Mouse (Mus musculus) myocyte (in vitro differentiated cells): ENCODE data around the gene Mob2.
A peak's percentile ranks its signal among the peaks of the same experiment; 100 is the strongest.

Experiments
- CEBPB ChIP-seq: IDR thresholded peaks from 2 replicates; pipeline ENCODE4 v1.6.1; 2011; ENCODE audit warnings: mild to moderate bottlenecking, moderate library complexity; ENCODE audit not compliant: poor library complexity, insufficient read depth, severe bottlenecking
- E2F4 ChIP-seq: IDR thresholded peaks from one replicate; pipeline ENCODE4 v1.6.1; 2011; ENCODE audit warnings: mild to moderate bottlenecking, control low read depth, moderate library complexity; ENCODE audit not compliant: insufficient read depth
- MAX ChIP-seq: IDR thresholded peaks from one replicate; pipeline ENCODE4 v1.6.1; 2011; ENCODE audit warnings: low read depth, mild to moderate bottlenecking, control low read depth
- MYOD1 ChIP-seq, 3 experiments: IDR thresholded peaks; one replicate each; pipeline ENCODE4 v1.6.1; 2011; ENCODE audit warnings: control low read depth in 2 of 3, low read depth in 2 of 3, mild to moderate bottlenecking in 2 of 3, moderate library complexity in 1 of 3; ENCODE audit not compliant: insufficient read length in 2 of 3, control insufficient read depth in 1 of 3
- MYOG ChIP-seq, 3 experiments: IDR thresholded peaks; one replicate each; pipeline ENCODE4 v1.6.1; 2011; ENCODE audit warnings: control low read depth in 2 of 3, low read depth in 2 of 3, mild to moderate bottlenecking in 2 of 3; ENCODE audit not compliant: insufficient read length in 2 of 3, control insufficient read depth in 1 of 3, insufficient read depth in 1 of 3
- POLR2A ChIP-seq: IDR thresholded peaks from one replicate; pipeline ENCODE4 v1.6.1; 2011; ENCODE audit warnings: low read depth, mild to moderate bottlenecking, control low read depth, moderate library complexity; ENCODE audit not compliant: insufficient read length
- REST ChIP-seq: IDR thresholded peaks from one replicate; pipeline ENCODE4 v1.6.1; 2011; ENCODE audit warnings: mild to moderate bottlenecking, control low read depth, moderate library complexity; ENCODE audit not compliant: insufficient read depth, insufficient read length
- SRF ChIP-seq: IDR thresholded peaks from one replicate; pipeline ENCODE4 v1.6.1; 2011; ENCODE audit warnings: low read depth; ENCODE audit not compliant: control insufficient read depth, insufficient read length
- USF1 ChIP-seq: IDR thresholded peaks from one replicate; pipeline ENCODE4 v1.6.1; 2011; ENCODE audit warnings: low read depth, mild to moderate bottlenecking, control low read depth, moderate library complexity

GRCm38 (mm10) chr7:141959133-141959532 is 101.7 kb downstream of the Mob2 start:
- TF ChIP-seq POLR2A (no peak), MAX (no peak), E2F4 (no peak), MYOD1 (IDR thresholded peaks at IDR 0.05; ENCODE audit: control insufficient read depth in 1 of 3, insufficient read length in 2 of 3, low read depth in 2 of 3) (no peak), REST (peak; percentile 86), CEBPB (no peak), MYOG (IDR thresholded peaks at IDR 0.05; ENCODE audit: control insufficient read depth in 1 of 3, insufficient read depth in 1 of 3, insufficient read length in 2 of 3, low read depth in 2 of 3) (no peak), SRF (no peak), USF1 (no peak)
